Mouse (Mus musculus): Measurements from ENCODE around the gene Fam193a. TPM values are rescaled to one million over a fixed set of nuclear protein-coding genes. Genes with fewer than 3 reads are reported as not detected.

The Fam193a gene
- polyA plus RNA-seq, 1 experiment, result 33.9 TPM

DNA sequence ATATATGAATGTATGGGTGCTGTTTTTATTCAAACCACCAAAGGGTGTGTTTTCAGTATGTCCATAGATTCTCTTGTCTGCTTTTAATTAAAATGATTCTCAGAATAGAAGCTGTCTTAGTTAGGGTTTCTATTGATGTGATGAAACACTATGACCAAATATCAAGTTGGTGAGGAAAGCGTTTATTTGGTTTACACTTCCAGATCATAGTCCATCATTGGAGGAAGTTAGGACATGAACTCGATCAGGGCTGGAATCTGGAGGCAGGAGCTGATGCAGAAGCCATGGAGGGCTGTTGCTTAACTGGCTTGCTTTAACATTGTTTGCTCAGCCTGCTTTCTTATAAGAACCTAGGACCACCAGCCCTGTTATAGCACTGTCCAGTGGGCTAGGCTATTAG is 12.0 kb downstream of the Fam193a start:
- DNase-seq (ENCODE audit: low read depth), result no peak

DNA sequence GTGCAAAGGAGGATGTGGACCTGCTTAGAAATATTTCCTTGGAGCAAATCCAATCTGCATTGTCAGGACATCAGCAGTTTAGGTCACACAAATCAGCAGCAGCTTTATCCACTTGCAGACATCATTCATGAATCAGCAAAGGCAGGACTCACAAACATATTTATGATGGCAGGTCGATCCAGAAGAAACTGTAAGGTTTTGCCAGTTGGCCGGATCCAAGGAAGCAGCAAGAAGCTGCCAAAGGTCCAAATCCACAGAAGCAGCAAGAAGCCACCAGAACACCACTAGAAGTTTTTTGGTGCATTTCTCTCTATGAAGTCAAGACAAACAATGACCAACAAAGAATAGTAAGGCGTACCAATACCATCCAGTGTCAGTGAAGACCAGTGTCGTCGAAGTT is 15.9 kb downstream of the Fam193a start:
- no peak for DNase-seq (ENCODE audit: low read depth)

DNA sequence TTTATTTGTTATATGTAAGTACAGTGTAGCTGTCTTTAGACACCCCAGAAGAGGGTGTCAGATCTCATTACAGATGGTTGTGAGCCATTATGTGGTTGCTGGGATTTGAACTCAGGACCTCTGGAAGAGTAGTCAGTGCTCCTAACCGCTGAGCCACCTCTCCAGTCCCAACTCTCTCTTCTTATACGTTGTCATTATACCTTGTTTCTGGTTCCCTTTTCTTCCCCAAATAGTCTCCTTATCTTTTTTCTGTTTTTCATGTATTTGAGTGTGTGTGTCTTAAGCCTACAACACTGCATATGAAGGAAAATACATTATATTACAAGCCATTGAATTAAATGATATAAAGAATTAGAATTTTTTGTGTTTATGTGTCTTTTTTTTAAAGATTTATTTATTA is 17.0 kb downstream of the Fam193a start:
- DNase-seq (ENCODE audit: low read depth), result no peak

DNA sequence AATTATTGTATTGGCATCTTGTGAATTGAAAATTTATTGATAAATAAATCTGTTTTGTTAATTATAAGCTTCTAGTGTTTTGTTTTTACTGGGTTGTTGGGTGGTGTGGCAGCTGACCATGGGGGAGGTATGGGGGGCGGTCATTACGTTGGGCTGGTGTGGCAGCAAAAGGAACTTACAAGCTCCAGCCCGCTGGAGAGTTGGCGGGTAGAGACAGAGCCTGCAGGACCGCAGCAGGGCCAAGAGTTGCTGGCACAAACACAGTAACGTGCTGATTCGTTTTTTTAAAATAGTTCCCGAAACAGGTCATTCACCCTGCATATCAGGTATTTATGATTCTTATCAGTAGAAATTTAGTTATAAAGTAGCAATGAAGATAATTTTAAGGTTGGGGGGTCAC is 23.5 kb downstream of the Fam193a start:
- DNase-seq (ENCODE audit: low read depth), result no peak

DNA sequence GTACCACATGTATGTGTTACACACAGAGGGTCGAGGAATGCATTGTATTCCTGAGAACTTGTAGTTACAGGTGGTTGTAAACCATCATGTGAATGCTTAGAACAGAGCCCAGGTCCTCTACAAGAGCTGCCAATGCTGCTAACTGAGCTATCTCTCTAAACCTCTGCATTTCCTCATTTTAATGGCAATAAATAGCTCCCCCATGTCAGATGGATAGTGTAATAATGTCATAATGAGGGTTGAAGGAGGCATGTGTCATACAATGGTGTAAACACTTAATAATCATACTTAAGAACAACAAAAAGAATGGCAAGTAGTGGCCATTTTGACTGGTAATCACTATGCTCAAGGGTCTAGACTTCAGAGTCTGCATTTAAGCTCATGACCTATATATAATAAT is 25.6 kb downstream of the Fam193a start:
- no peak for DNase-seq (ENCODE audit: low read depth)

DNA sequence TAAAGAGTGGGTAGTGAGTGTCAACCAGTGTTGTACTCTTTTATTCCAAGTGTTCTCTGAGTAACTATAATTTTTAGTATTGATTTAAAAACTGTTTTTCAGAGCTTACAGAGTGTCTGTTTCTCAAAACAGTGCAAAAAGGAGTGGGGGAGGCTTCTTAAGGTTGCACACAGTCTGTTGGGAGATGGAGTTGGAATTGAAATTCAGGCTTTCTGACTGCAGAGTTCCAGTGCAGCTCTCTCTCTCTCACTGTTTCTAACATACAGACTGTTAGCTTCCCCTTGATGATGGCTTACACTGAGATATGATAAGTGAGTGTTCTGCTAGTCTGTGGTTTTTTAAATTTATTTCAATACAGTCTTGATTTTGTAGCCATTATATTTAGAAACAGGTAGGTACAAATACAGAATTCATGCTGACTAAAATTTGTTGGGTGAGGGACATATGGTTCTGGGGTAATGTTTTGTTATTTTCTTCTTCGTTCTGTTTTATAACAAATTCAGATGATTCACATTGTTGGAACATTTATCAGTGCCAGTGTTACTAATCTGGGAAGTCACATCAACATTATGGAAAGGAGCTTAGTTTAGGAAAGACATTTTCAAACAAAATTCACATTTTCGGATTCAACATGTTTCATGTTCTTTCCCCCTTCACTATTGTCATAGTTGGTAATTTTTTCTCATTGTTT is 26.3 kb downstream of the Fam193a start:
- no peak for DNase-seq (ENCODE audit: low read depth)

DNA sequence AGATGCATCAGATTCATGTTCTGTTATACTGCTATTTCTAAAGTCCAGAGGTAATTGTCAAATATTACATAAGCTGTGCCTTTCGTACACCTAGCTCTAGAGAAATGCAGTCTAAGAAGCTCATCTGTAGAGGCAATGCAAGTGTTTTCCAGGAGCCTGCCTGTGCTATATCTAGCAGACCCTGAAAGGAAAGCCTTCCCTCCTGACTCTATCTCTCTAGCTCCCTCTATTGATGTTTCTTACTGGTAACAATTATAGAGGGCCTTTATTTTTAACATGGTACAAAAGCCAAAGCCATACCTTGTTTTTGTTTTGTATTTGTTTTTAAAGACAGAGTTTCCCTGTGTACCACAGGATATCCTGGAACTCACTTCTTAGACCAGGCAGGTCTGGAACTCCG is 28.1 kb downstream of the Fam193a start:
- DNase-seq (ENCODE audit: low read depth), result no peak

GRCm38 (mm10) chr5:34398326-34398725 is 28.6 kb downstream of the Fam193a start:
- no peak for DNase-seq (ENCODE audit: low read depth)

DNA sequence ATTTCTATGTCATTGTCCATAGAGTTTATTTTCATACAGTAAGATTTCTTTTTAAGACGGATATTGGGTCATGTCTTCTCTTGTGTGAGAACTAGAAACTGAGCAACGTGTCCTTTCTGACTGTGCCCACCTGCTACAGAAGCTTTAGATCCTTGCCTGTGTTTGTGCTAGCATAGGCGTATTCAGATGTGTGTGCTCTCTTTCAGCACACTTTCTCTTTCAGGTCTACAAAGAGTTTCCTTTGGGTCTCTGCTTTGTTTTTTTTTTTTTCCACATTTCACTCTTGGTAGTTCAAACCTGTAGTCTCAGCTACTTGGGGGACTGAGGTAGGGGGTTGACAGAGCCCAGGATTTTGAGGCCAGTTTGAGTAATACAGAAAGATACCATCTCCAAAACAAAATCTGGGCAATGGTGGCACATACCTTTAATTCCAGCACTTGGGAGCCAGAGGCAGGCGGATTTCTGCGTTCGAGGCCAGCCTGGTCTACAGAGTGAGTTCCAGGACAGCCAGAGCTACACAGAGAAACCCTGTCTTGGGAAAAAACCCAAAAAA is 37.7 kb downstream of the Fam193a start:
- no peak for DNase-seq (ENCODE audit: low read depth)

DNA sequence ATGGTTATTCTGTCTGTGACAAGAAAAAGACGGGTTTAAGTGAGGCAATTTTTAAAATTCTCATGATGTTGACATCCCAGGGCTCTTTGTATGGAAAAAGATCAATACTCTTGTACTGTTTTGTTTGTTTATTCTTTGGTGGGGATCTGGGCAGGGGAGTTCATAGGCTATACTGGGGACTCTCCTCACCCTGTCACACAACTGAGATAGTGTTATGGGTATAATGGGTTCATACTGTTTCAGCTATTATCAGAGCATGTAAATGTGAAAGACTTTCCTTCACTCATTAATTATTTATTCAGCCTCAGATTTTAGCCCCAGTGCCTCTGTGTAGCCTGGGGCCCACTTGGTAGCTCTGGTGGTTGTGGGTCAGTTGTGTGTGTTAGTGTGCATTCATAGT is 39.3 kb downstream of the Fam193a start:
- DNase-seq (ENCODE audit: low read depth), result no peak

DNA sequence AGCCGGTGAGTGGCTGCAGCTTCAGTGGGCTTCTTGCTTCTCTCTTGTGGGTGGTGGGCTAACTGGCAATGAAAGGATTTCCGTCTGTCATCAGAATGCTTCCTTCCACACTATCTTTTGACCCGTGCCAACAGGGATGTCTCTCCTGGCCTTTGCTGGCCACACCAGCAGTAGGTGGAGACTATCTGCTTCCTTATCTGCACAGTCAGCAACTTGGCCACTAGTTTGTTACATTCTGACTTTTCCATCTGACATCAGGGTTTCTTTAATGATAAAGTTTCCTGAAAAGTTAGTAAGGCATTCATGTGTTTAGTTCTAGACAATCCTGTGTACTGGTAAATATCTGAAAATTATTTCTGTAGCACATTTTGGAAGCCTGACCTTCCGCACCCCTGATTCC is 41.1 kb downstream of the Fam193a start:
- DNase-seq (ENCODE audit: low read depth), result no peak

DNA sequence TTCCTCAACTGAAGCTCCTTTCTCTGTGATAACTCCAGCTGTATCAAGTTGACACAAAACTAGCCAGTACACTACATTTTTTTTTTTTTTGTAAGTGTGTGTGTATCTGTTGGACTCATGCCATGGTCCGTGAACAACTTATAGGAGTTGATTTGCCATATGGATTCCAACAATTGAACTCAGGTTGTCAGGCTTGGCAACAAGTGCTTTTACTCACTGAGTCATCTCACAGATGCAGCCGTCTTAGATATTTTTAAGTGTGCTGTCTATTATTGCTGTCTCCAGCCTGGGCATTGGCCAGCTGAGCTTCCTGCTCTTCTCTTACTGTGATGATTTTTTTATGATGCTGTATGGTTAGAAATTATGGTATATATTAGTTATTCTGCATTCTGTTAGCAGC is 44.2 kb downstream of the Fam193a start:
- DNase-seq (ENCODE audit: low read depth), result no peak

GRCm38 (mm10) chr5:34417251-34418008 is 47.7 kb downstream of the Fam193a start:
- no peak for DNase-seq (ENCODE audit: low read depth)

- no peak for DNase-seq (ENCODE audit: low read depth)
Observed at GRCm38 (mm10) chr5:34419188-34419587, 49.5 kb downstream of the Fam193a start.

DNA sequence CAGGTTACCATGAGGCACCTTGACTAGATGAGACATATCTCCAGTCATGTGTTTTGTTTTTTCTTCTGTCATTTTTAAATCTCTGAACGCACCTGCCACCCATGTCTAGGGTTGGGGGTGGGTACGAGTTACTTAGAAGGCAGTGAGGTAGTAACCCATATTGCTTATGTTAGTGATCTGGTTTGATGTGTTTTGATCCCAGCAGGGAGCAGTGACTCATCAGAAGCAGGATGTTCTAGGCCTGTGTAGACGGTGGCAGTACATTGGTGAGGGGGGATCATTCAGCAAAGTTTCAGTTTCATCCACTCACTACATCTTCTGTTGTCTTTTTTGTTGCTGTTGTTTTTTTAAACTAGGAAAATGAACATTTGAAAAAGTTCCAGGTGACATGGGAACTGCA is 61.0 kb downstream of the Fam193a start:
- DNase-seq (ENCODE audit: low read depth), result no peak

DNA sequence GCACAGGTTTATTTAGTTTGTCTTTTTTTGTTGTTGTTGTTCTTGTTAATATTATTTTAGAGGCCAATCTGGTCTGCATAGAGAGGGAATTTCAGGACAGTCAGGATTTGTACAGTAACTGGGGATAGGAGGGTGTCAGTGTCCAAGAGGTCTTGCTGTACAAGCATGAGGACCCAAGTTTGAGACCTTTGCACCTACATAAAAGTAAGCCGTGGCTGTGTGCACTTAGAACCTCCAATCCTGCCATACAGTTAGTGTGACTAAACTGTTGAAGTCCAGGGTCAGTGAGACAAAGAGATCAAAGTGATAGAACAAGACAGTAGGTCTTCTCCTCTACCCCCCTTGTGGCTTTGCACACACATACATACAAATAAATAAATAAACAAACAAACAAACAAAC is 64.1 kb downstream of the Fam193a start:
- no peak for DNase-seq (ENCODE audit: low read depth)

DNA sequence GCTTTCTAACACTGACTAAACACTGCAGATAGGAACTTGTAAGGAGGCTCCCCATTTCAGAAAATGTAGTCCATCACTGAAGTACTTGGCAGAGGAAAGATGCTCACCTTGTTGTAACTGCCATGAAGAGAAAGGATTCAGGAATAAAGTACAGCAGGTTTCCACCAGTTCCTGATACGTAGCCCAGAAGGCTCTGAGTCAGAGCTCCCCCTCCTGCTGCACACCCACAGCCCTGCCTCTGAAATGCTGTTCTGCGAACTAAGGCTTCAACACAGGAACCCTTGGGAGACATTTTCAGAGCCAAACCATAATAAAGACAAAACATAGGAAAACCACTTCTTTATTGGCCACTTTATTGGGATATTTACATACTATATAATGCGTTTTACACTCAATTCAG is 64.5 kb downstream of the Fam193a start:
- no peak for DNase-seq (ENCODE audit: low read depth)

GRCm38 (mm10) chr5:34438052-34438451 is 68.3 kb downstream of the Fam193a start:
- DNase-seq (ENCODE audit: low read depth), result no peak

DNA sequence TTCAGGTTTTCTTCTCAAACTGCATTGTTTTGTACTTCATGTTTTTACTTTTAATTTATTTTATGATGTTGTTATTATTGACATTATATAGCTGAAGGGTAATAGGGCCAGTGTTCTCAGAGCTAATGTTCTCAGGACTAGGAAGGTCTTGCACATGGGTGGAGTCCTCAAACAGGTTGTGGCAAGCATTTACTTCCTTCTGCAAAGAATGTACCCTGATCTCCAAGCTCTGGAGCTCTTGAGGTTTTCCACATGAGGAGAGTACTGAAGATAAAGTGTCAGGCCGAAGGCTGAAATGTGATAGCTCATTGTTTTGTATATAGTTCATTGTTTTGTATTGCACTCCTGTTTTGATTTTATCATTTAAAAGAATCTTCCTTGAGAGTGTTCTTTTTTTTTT is 68.9 kb downstream of the Fam193a start:
- DNase-seq (ENCODE audit: low read depth), result no peak

DNA sequence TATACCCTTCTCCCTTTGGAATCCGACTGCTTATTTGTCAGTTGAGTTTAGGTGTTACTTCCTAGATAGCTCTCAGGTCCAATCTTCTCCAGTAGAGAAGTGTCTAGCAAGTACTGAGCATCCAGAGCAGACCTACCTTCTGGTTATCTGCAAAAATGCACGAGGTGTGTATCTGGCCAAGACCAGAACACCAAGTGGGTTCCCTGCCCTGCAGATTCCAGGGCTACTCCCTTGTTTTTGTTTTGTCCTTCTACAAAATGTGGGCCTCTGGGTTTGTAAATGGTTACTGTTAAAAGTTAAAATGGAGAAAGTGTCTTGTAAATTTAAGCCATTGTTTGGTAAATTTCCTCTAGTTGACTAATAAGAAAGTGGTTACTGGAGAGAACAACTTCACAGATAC is 70.0 kb downstream of the Fam193a start:
- no peak for DNase-seq (ENCODE audit: low read depth)

DNA sequence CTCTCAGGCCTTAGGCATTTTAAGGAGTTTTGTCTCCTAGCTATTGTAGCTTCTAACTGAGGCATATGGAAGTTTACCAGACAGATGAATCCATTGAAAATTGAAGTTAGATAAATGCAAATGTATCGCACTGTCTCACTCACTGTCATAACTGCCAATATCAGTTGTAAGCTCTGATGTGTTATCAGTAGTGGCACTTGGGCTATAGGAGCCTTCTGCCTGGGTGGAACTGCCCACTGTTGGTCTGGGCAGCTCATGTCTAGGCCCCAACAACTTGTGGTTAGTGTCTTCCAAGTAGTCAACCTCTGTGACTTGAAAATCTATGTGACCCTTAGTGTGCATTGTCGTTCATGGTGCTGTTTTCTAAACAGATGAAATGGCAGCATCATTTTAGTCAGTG is 72.1 kb downstream of the Fam193a start:
- no peak for DNase-seq (ENCODE audit: low read depth)

- DNase-seq (ENCODE audit: low read depth), result no peak
Observed at GRCm38 (mm10) chr5:34446207-34446606, 76.5 kb downstream of the Fam193a start.

DNA sequence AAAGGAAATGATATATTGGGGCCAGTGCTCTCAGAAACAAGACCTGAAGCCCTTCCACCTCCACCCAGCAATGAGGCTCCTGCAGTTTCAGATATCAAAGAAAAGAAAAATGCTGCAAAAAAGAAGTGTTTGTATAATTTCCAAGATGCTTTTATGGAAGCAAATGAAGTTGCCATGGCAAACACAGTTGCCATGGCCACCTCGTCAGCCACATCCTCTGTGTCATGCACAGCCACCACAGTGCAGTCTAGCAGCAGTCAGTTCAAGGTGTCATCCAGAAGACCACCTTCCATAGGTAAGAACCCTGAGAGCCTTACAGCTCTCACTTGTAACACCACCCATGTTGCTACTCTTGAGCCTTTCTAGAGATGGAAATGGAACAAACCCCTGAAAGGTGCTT is 89.3 kb downstream of the Fam193a start:
- DNase-seq (ENCODE audit: low read depth), result no peak
